Mouse (Mus musculus) midbrain, embryonic 11.5 days (tissue): Measurements from ENCODE around the gene Rgs19. TPM values are rescaled to one million over a fixed set of nuclear protein-coding genes. Genes with fewer than 3 reads are reported as not detected.
A peak's percentile ranks its signal among the peaks of the same experiment; 100 is the strongest.

Experiments
- ATAC-seq: fragments of 200-750 bp; cut with Nextera tagmentation; 2 replicates; pipeline ENCODE4 v1.8.0; 2017; ENCODE audit warnings: moderate TSS enrichment, moderate library complexity; ENCODE audit not compliant: low FRiP score
- DNase-seq: peaks from one replicate; pipeline ENCODE4 v3.0.0; 2015; ENCODE audit warnings: low spot score; ENCODE audit errors: missing footprints
- H3K27ac ChIP-seq: fragments of 300-500 bp; sonication (generic); 2 replicates; pipeline ENCODE4 v1.5.1; 2014; ENCODE audit warnings: low read depth, low read length
- H3K27me3 ChIP-seq: fragments of 300-500 bp; sonication (generic); 2 replicates; pipeline ENCODE4 v1.6.1; 2014; ENCODE audit warnings: mild to moderate bottlenecking, low read length, moderate library complexity, mixed read lengths; ENCODE audit not compliant: control insufficient read depth, insufficient read depth
- H3K36me3 ChIP-seq: fragments of 300-500 bp; sonication (generic); 2 replicates; pipeline ENCODE4 v1.6.1; 2014; ENCODE audit warnings: mild to moderate bottlenecking, low read length, moderate library complexity, mixed read lengths; ENCODE audit not compliant: control insufficient read depth, insufficient read depth
- H3K4me1 ChIP-seq: fragments of 300-500 bp; sonication (generic); 2 replicates; pipeline ENCODE4 v1.6.1; 2014; ENCODE audit warnings: low read length; ENCODE audit not compliant: control insufficient read depth, insufficient read depth
- H3K4me2 ChIP-seq: fragments of 300-500 bp; sonication (generic); 2 replicates; pipeline ENCODE4 v1.6.1; 2014; ENCODE audit warnings: mild to moderate bottlenecking, moderate library complexity
- H3K4me3 ChIP-seq: fragments of 300-500 bp; sonication (generic); 2 replicates; pipeline ENCODE4 v1.5.1; 2014; ENCODE audit warnings: low read depth, low read length
- H3K9ac ChIP-seq: fragments of 300-500 bp; sonication (generic); 2 replicates; pipeline ENCODE4 v1.6.1; 2014; ENCODE audit warnings: low read length
- H3K9me3 ChIP-seq: fragments of 300-500 bp; sonication (generic); 2 replicates; pipeline ENCODE4 v1.6.1; 2016; ENCODE audit warnings: low read length; ENCODE audit not compliant: control insufficient read depth
- WGBS: fragments of 180-500 bp; shearing (Covaris S2); extraction: QIAGEN DNeasy Blood & Tissue Kit; methylation state at CpG from one replicate; pipeline ENCODE4 v1.1.7; 2014; 5-methylcytosine and 5-hydroxymethylcytosine counted together
- polyA plus RNA-seq: library from polyadenylated mRNA; unstranded; fragments of >200 nt; fragmentation: Nextera tagmentation; extraction: Ambion mirVana; gene quantifications from 2 replicates; pipeline ENCODE4 v1.2.1, GENCODE M21; 2014

Gene Rgs19
- polyA plus RNA-seq, 1 experiment from 2014 or later, result 65.4 TPM

DNA sequence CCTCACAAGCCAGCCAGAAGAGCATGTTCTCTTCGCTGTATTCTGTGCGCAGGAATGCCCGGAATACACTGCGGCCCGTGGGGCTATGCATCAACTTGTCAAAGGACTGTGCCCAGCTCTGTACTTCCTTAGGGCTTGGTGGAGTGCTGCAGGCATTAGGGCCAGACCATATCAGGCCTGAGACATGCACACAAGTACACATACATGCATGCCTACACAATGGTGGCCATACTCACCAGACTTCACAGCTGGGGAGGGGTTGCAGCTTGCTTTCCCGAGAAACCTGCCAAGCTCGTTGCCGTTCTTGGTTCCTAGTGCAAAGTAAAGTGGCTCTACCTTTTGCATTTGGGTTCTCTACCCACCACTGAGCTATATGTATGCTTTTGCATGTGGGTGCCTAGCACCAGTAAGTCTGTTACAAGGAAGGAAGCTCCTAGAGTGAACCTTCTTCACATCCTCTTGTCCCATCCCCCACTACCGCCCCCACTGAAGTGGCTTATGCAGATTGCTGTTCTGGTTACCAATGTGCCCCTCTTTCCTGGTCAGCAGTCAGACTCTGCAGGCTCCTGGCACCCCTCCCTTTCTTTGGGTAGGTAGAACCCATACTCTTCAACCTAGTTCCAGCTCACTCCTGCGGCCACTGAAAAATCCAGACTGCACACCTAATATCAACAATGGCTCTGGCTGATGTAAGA is 4.2 kb downstream of the Rgs19 start:
- H3K4me2 ChIP-seq, result no peak overlapping the region
- 91% methylated on average over 10 of the region's 10 CpGs for WGBS
- H3K27me3 ChIP-seq, result no peaks in the 10 kb centered on the region
- peaks cover 2% of the 10 kb centered on the region; the same call in 1 of the 2 replicates for H3K36me3 ChIP-seq
- no peak overlapping the region for H3K9ac ChIP-seq
- H3K27ac ChIP-seq, result no peak overlapping the region
- ATAC-seq, result no peak
- H3K9me3 ChIP-seq, result no peaks in the 10 kb centered on the region
- no peak overlapping the region for H3K4me3 ChIP-seq
- no peak for DNase-seq
- H3K4me1 ChIP-seq, result peaks cover 9% of the 10 kb centered on the region

DNA sequence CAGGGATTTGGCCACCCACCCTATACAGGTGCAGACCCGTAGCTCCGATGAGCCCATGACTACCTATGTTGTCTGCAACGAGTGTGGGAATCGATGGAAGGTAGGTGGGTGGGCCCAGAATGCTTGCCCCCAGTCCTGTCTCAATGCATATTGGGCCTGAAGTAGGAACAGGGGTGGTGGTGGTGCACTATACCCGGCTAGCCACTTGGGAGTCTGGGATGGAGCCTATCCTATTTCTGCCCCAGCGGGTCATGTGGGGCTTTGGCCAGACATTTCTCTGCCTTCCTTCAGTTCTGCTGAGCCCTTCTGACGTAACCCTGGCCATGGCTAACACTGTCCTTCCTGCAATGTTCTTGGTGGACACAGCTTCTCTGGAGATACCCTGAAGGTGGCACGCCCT is 6.2 kb downstream of the Rgs19 start:
- Histone ChIP-seq H3K4me3 (no peak overlapping the region), H3K9ac (no peak overlapping the region), H3K27ac (no peak overlapping the region), H3K9me3 (no peaks in the 10 kb centered on the region), H3K27me3 (no peaks in the 10 kb centered on the region), H3K4me2 (no peak overlapping the region), H3K4me1 (peaks cover 1% of the 10 kb centered on the region; the same call in 1 of the 2 replicates), H3K36me3 (peaks cover 2% of the 10 kb centered on the region; the same call in 1 of the 2 replicates)
- 95% methylated on average over 8 of the region's 8 CpGs for WGBS
- DNase-seq (no peak), ATAC-seq (no peak)

DNA sequence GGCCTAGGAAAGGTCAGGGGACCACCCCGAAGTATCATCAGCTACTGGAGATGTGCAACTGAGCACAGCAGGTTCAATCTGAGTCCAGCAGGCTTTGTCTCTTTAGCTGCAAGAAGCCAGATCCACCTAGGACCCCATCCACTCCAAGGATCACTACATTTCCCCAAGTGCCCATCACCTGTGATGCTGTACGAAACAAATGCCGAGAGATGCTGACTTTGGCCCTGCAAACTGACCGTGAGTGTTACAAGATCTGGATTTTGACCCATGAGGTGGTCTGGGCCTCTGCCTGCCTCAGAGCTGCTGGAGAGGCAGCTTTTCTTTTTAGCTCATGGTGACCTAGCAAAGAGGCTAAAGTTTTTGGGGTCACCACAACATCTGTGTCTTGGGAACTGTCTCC is 8.1 kb downstream of the Rgs19 start:
- Histone ChIP-seq H3K9me3 (no peaks in the 10 kb centered on the region), H3K27me3 (no peaks in the 10 kb centered on the region), H3K4me2 (no peak overlapping the region), H3K4me1 (peaks cover 4% of the 10 kb centered on the region), H3K9ac (no peak overlapping the region), H3K4me3 (no peak overlapping the region), H3K36me3 (peaks cover 2% of the 10 kb centered on the region; the same call in 1 of the 2 replicates), H3K27ac (no peak overlapping the region)
- ATAC-seq, result no peak
- WGBS, result 91% methylated on average over 4 of the region's 4 CpGs
- peak; percentile 33 for DNase-seq

GRCm38 (mm10) chr2:181684713-181685112 is 9.1 kb downstream of the Rgs19 start:
- 87% methylated on average over 1 of the region's 1 CpGs for WGBS
- Histone ChIP-seq H3K27ac (no peak overlapping the region), H3K36me3 (peaks cover 2% of the 10 kb centered on the region; the same call in 1 of the 2 replicates), H3K4me1 (peaks cover 8% of the 10 kb centered on the region), H3K27me3 (no peaks in the 10 kb centered on the region), H3K9ac (no peak overlapping the region), H3K9me3 (no peaks in the 10 kb centered on the region), H3K4me3 (no peak overlapping the region), H3K4me2 (no peak overlapping the region)
- ATAC-seq (no peak), DNase-seq (peak; percentile 28)

DNA sequence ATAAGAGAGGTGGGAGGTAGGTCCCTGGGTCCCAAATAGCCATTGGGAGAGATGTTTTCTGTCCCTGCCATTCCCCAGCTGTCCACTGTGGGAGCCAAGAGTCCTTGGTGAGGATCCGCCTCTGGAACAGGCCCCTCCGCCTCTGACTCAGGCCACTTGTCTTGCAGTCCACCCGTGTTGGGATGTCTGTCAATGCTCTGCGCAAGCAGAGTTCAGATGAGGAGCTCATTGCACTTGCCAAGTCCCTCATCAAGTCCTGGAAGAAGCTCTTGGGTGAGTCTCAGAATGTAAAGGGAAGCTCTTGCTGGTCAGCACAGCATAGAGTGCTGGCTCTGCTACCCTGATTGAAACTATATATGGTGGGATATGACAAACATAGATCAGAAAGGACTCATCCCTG is 10.4 kb downstream of the Rgs19 start:
- 67% methylated on average over 4 of the region's 4 CpGs for WGBS
- ATAC-seq (no peak), DNase-seq (no peak)
- peaks cover 12% of the 10 kb centered on the region for H3K4me1 ChIP-seq
- no peak overlapping the region for H3K9ac ChIP-seq
- H3K4me3 ChIP-seq, result no peak overlapping the region
- H3K9me3 ChIP-seq, result no peaks in the 10 kb centered on the region
- H3K27me3 ChIP-seq, result no peaks in the 10 kb centered on the region; the same call in 1 of the 2 replicates
- no peak overlapping the region for H3K27ac ChIP-seq
- peaks cover 2% of the 10 kb centered on the region; the same call in 1 of the 2 replicates for H3K36me3 ChIP-seq
- no peak overlapping the region for H3K4me2 ChIP-seq

GRCm38 (mm10) chr2:181681978-181682377 is 11.8 kb downstream of the Rgs19 start:
- DNase-seq (no peak), ATAC-seq (no peak)
- Histone ChIP-seq H3K27me3 (no peaks in the 10 kb centered on the region; the same call in 1 of the 2 replicates), H3K9me3 (no peaks in the 10 kb centered on the region), H3K4me1 (peaks cover 12% of the 10 kb centered on the region), H3K4me2 (no peak overlapping the region), H3K9ac (no peak overlapping the region), H3K4me3 (no peak overlapping the region), H3K27ac (no peak overlapping the region), H3K36me3 (peaks cover 2% of the 10 kb centered on the region; the same call in 1 of the 2 replicates)
- 84% methylated on average over 1 of the region's 1 CpGs for WGBS

- DNase-seq, result peak; percentile 93
- WGBS, result 22% methylated on average over 7 of the region's 7 CpGs
- Histone ChIP-seq H3K4me2 (peak overlapping the region; percentile 77), H3K36me3 (no peaks in the 10 kb centered on the region), H3K9me3 (no peaks in the 10 kb centered on the region), H3K4me1 (peaks cover 12% of the 10 kb centered on the region), H3K27me3 (no peaks in the 10 kb centered on the region; the same call in 1 of the 2 replicates), H3K9ac (peak overlapping the region; percentile 84), H3K27ac (no peak overlapping the region), H3K4me3 (peak overlapping the region; percentile 59)
- ATAC-seq, result peak; percentile 19
These were observed 13.1 kb downstream of the Rgs19 start for GRCm38 (mm10) chr2:181680716-181681117.

DNA sequence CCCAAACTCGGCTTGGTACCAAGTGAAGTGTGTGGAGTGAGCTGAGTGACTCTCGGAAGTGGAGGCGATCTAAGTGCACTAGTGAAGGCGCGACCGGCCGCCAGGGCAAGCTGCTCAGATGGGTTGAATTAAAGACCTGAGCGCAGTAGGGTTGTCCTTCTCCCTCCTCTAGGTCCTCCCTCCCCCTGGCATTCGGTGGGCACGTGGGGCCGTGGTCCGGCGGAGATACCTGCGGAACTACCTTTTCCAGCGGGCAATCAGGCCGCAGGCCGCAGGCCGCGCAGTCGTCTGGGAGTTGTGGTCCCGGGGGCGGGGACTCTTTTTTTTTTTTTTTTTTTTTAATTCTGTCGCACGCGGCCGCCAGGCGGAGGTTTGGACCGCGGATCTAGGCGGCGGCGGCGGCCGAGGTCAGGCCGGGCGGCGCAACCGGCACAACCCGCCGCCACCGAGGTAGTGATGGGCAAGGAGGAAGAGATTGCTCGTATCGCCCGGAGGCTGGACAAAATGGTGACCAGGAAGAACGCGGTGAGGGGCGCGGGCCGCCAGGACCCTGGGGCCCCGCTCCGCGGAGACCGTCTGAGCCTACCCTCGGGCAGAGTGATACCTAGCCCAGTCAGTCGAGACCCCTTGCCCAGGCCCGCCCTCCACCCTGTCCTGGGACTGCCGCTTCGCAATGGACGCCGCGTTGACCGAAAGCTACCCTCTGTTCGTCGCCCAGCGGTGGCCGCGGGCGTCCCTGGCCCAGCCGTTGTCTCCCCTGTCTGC is 13.6 kb downstream of the Rgs19 start, which contains the start of gene Tcea2:
TSS of gene Tcea2 (plus strand) at position 360 of the 765 bp plus-strand sequence.
- H3K27ac ChIP-seq, result no peak within 1 kb of the TSS
- peak; percentile 75 for ATAC-seq
- under 1% methylated on average over 64 of the region's 69 CpGs for WGBS

DNA sequence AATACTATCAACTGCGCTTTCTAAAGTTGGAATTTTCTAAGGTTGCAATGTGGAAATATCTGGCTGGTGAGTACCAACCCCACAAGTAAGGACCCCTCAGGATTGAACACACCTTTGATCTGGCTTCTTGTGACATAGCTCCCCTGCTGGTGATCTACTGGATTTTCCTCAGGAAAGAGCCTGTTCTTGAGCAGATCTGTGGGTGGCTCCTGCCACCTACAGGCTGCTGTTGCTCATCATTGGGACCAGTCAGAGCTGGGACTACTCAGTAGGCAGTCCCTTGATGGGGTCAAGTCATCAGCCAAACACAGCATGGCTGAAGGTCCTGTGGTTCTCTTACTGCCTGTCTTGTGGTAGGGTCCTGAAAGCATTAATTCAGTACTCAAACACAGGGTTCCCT is 15.0 kb downstream of the Rgs19 start:
- Histone ChIP-seq H3K36me3 (no peaks in the 10 kb centered on the region), H3K27me3 (peaks cover 2% of the 10 kb centered on the region; the same call in 1 of the 2 replicates), H3K4me1 (peaks cover 16% of the 10 kb centered on the region), H3K9ac (no peak overlapping the region), H3K4me2 (no peak overlapping the region), H3K9me3 (no peaks in the 10 kb centered on the region), H3K4me3 (no peak overlapping the region), H3K27ac (no peak overlapping the region)
- DNase-seq, result peak; percentile 94
- WGBS, result 44% methylated on average over 1 of the region's 1 CpGs
- ATAC-seq, result peak; percentile 53; the same call in 1 of the 2 replicates

More for the DNA sequence above, 13.6 kb downstream of the Rgs19 start, which contains the start of gene Tcea2:
- H3K27me3 ChIP-seq, result no peaks in the 10 kb centered on the region; the same call in 1 of the 2 replicates
- peak; percentile 97 for DNase-seq
- H3K36me3 ChIP-seq, result no peaks in the 10 kb centered on the region
- peak within 1 kb of the TSS; percentile 77 for H3K4me2 ChIP-seq
- peaks cover 16% of the 10 kb centered on the region for H3K4me1 ChIP-seq
- H3K9ac ChIP-seq, result peak within 1 kb of the TSS; percentile 84
- H3K9me3 ChIP-seq, result no peaks in the 10 kb centered on the region
- H3K4me3 ChIP-seq, result peak within 1 kb of the TSS; percentile 59
